Mouse (Mus musculus): ENCODE data around the gene Trpv6. TPM values are rescaled to one million over a fixed set of nuclear protein-coding genes. Genes with fewer than 3 reads are reported as not detected.

The Trpv6 gene
- total RNA-seq, 2 experiments from 2014 or later, result 0.67 to 1.4 TPM

GRCm38 (mm10) chr6:41622661-41623060, 13.5 kb downstream of the Trpv6 start:
- peak; percentile 25 to 44 for DNase-seq (ENCODE audit: low spot score in 2 of 2)

GRCm38 (mm10) chr6:41621241-41621990, 14.8 kb downstream of the Trpv6 start:
- DNase-seq (ENCODE audit: low spot score in 2 of 2), result no peak

- no peak for DNase-seq (ENCODE audit: low spot score in 2 of 2)
Observed at GRCm38 (mm10) chr6:41620173-41620798, 15.9 kb downstream of the Trpv6 start.

- no peak for DNase-seq (ENCODE audit: low spot score in 2 of 2)
Observed at GRCm38 (mm10) chr6:41607637-41608036, 28.6 kb downstream of the Trpv6 start.

- DNase-seq (ENCODE audit: low spot score in 2 of 2), result peak; percentile 43 to 60
Observed at GRCm38 (mm10) chr6:41606214-41606613, 30.0 kb downstream of the Trpv6 start.

GRCm38 (mm10) chr6:41605794-41606104, 30.5 kb downstream of the Trpv6 start:
- DNase-seq (ENCODE audit: low spot score in 2 of 2), result no peak

- DNase-seq (ENCODE audit: low spot score in 2 of 2), result peak; percentile 60 to 76
Observed at GRCm38 (mm10) chr6:41605061-41605793, 31.0 kb downstream of the Trpv6 start, which contains the start of gene Ephb6. TSS of gene Ephb6 (plus strand) at chr6:41605482.

GRCm38 (mm10) chr6:41604401-41605050, 31.7 kb downstream of the Trpv6 start:
- peak; percentile 61 to 69 for DNase-seq (ENCODE audit: low spot score in 2 of 2)

- no peak for DNase-seq (ENCODE audit: low spot score in 2 of 2)
Observed at GRCm38 (mm10) chr6:41582189-41582588, 54.0 kb downstream of the Trpv6 start.

GRCm38 (mm10) chr6:41581295-41581694, 54.9 kb downstream of the Trpv6 start:
- DNase-seq (ENCODE audit: low spot score in 2 of 2), result no peak

- DNase-seq (ENCODE audit: low spot score in 2 of 2), result no peak
Observed at GRCm38 (mm10) chr6:41577297-41577696, 58.9 kb downstream of the Trpv6 start.

- DNase-seq (ENCODE audit: low spot score in 2 of 2), result no peak
Observed at GRCm38 (mm10) chr6:41576526-41577097, 59.6 kb downstream of the Trpv6 start.

Other genes starting within 250 kb of the Trpv6 start
- not detected for gene Gm5771, start 244.0 kb downstream of the Trpv6 start, total RNA-seq (2021)
- gene Gm10334, start 190.3 kb downstream of the Trpv6 start, total RNA-seq (2021), result not detected
- not detected for gene Prss1, start 177.5 kb downstream of the Trpv6 start, total RNA-seq (2021)
- gene Prss2, start 114.6 kb downstream of the Trpv6 start, total RNA-seq (2021), result not detected
- gene Ephb6, start 30.9 kb downstream of the Trpv6 start, total RNA-seq (2021), result 10 to 100 TPM; 68.2 to 70.3 TPM
- gene Trpv5, start 44.4 kb upstream of the Trpv6 start, total RNA-seq (2021), result not detected
- not detected for gene Llcfc1, start 48.0 kb upstream of the Trpv6 start, total RNA-seq (2021)
- gene Kel, start 67.9 kb upstream of the Trpv6 start, total RNA-seq (2021), result not detected
- gene Olfr459, start 138.8 kb upstream of the Trpv6 start, total RNA-seq (2021), result not detected
- not detected for gene Pip, start 211.1 kb upstream of the Trpv6 start, total RNA-seq (2021)
- gene Sval2, start 216.6 kb upstream of the Trpv6 start, total RNA-seq (2021), result not detected

Measured in layer of hippocampus, postnatal 10 days (tissue).